Mouse (Mus musculus): ENCODE measurements at regions not wholly inside any gene's neighbourhood (a gene's known extent, or its start where the extent isn't known, plus 50 kb on each side); places are given as distances from the start of the nearest gene placed in this dataset.

GRCm38 (mm10) chr10:98838926-98839679 lies 75.1 kb upstream of the Atp2b1 start:
- no peak for DNase-seq (ENCODE audit: low read depth, low spot score)

- DNase-seq (ENCODE audit: low read depth, low spot score): no peak
Measured at GRCm38 (mm10) chr10:98839963-98840362, 74.2 kb upstream of the Atp2b1 start.

GRCm38 (mm10) chr10:98840411-98840810 lies 73.8 kb upstream of the Atp2b1 start:
- DNase-seq (ENCODE audit: low read depth, low spot score): no peak

- DNase-seq (ENCODE audit: low read depth, low spot score): no peak
Measured at GRCm38 (mm10) chr10:98840957-98841831, 73.0 kb upstream of the Atp2b1 start.

GRCm38 (mm10) chr10:98841860-98842259 lies 72.3 kb upstream of the Atp2b1 start:
- no peak for DNase-seq (ENCODE audit: low read depth, low spot score)

GRCm38 (mm10) chr10:98842721-98843120 lies 71.5 kb upstream of the Atp2b1 start:
- DNase-seq (ENCODE audit: low read depth, low spot score): no peak

GRCm38 (mm10) chr10:98849851-98850250 lies 64.4 kb upstream of the Atp2b1 start:
- DNase-seq (ENCODE audit: low read depth, low spot score): no peak

GRCm38 (mm10) chr10:98857395-98857794 lies 56.8 kb upstream of the Atp2b1 start:
- DNase-seq (ENCODE audit: low read depth, low spot score): no peak

- DNase-seq (ENCODE audit: low read depth, low spot score): no peak
Measured at GRCm38 (mm10) chr10:98861521-98861920, 52.7 kb upstream of the Atp2b1 start.

- DNase-seq (ENCODE audit: low read depth, low spot score): no peak
Measured at GRCm38 (mm10) chr10:98862712-98863111, 51.5 kb upstream of the Atp2b1 start.

- DNase-seq (ENCODE audit: low read depth, low spot score): no peak
Measured at GRCm38 (mm10) chr10:98864384-98864783, 49.8 kb upstream of the Atp2b1 start.

All from retina, adult 2 months (tissue).